8 mouse cellular contexts compared by ENCODE assay signal in the genomic region with DNA sequence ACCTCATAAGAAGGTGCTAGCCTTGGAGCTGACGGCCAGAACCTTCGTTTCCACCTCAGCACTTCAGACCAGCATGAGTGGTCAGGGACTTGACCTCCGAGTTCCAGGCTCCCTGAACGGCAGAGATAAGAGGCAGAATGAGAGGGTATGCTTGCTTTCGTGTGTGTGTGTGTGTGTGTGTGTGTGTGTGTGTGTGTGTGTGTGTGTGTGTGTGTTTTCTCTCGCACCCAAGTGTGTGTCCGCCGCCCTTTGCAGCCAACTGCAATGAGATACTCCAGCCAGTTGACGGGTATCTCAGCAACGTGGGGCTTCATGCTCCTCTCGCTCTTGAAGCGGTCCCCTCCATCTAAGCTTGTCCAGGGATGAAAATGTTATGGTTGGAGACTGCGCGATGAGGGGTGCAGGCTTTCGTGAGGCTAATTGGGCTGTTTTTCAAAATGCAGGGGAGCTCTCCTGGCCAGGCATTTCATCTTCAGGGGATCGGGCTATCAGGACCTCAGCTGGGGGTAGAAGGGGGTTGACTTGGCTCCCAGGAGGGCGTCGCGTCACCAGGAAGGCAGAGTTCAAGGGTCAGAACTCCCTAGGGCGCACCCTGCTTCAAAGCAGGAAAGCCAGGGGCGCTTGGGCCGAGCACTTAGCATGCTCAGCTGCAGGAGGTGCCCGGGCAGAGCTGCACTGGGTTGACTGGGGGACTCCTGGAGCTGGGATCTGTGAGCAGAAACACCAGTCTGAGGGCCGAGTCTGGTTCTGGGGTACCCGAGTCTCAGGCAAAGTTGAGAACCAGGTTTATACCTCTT. TPM values are rescaled to one million over a fixed set of nuclear protein-coding genes. Genes with fewer than 3 reads are reported as not detected.
DNase-seq lines count a peak whose midpoint lies in the region; ATAC-seq and TF ChIP-seq lines count a peak whose summit lies in the region.

No protein-coding gene starts in this region.

- H3K4me2 ChIP-seq in forebrain, embryonic 13.5 days: peak overlapping the region; percentile 100
- H3K4me2 ChIP-seq in kidney, embryonic 16.5 days (replicated peaks; ENCODE audit: low read depth, low read length): peak overlapping the region; percentile 93

- H3K4me3 ChIP-seq in forebrain, embryonic 13.5 days: peak overlapping the region; percentile 58
- H3K4me3 ChIP-seq in kidney, embryonic 16.5 days (ENCODE audit: low read length): peak overlapping the region; percentile 55
- peak overlapping the region; percentile 71 for H3K4me3 ChIP-seq in midbrain, embryonic 10.5 days

- TF ChIP-seq CTCF in brain, embryonic 14.5 days (IDR thresholded peaks at IDR 0.05; ENCODE audit: borderline replicate concordance, extremely low read depth, insufficient read depth, insufficient read length): no peak

- no peak for TF ChIP-seq POLR2A in brain, embryonic 14.5 days (IDR thresholded peaks at IDR 0.05; ENCODE audit: borderline replicate concordance, extremely low read depth, insufficient read depth, insufficient read length, poor library complexity, severe bottlenecking)

- WGBS in forebrain, embryonic 13.5 days: 3% methylated on average over 22 of the region's 25 CpGs
- 3% methylated on average over 25 of the region's 25 CpGs for WGBS in kidney, embryonic 16.5 days
- 2% methylated on average over 25 of the region's 25 CpGs for WGBS in midbrain, embryonic 10.5 days

- peaks cover 36% of the 10 kb centered on the region for H3K27me3 ChIP-seq in forebrain, embryonic 13.5 days
- H3K27me3 ChIP-seq in kidney, embryonic 16.5 days (ENCODE audit: insufficient read depth, low read length): peaks cover 55% of the 10 kb centered on the region
- peaks cover 61% of the 10 kb centered on the region for H3K27me3 ChIP-seq in midbrain, embryonic 10.5 days (ENCODE audit: low read depth, poor library complexity, severe bottlenecking)

- peaks cover 12% of the 10 kb centered on the region for H3K4me1 ChIP-seq in forebrain, embryonic 13.5 days
- peaks cover 21% of the 10 kb centered on the region for H3K4me1 ChIP-seq in kidney, embryonic 16.5 days (ENCODE audit: insufficient read depth, low read length)
- peaks cover 23% of the 10 kb centered on the region for H3K4me1 ChIP-seq in midbrain, embryonic 10.5 days

- H3K9me3 ChIP-seq in forebrain, embryonic 13.5 days (replicated peaks): no peaks in the 10 kb centered on the region
- no peaks in the 10 kb centered on the region for H3K9me3 ChIP-seq in kidney, embryonic 16.5 days (ENCODE audit: low read length)
- H3K9me3 ChIP-seq in midbrain, embryonic 10.5 days (replicated peaks): no peaks in the 10 kb centered on the region

- ATAC-seq in forebrain, embryonic 13.5 days: no peak
- ATAC-seq in kidney, embryonic 16.5 days (ENCODE audit: low FRiP score, low TSS enrichment): no peak

- no peaks in the 10 kb centered on the region for H3K36me3 ChIP-seq in forebrain, embryonic 13.5 days (ENCODE audit: poor library complexity, severe bottlenecking)
- H3K36me3 ChIP-seq in kidney, embryonic 16.5 days (ENCODE audit: insufficient read depth, low read length): no peaks in the 10 kb centered on the region
- no peaks in the 10 kb centered on the region for H3K36me3 ChIP-seq in midbrain, embryonic 10.5 days

- H3K9ac ChIP-seq in forebrain, embryonic 13.5 days: peak overlapping the region; percentile 62
- H3K9ac ChIP-seq in kidney, embryonic 16.5 days (replicated peaks; ENCODE audit: low read length): no peak overlapping the region

- no peak overlapping the region for H3K27ac ChIP-seq in forebrain, embryonic 13.5 days
- no peak overlapping the region for H3K27ac ChIP-seq in kidney, embryonic 16.5 days (ENCODE audit: low read length)
- H3K27ac ChIP-seq in midbrain, embryonic 10.5 days (replicated peaks): no peak overlapping the region

- DNase-seq in embryo, embryonic 10.5 days (ENCODE audit: low spot score): peak; percentile 27
- no peak for DNase-seq in embryo, embryonic 10 days (ENCODE audit: low spot score)
- peak; percentile 25 for DNase-seq in brain, embryonic 14.5 days (ENCODE audit: low read depth)
- DNase-seq in midbrain, embryonic 10.5 days (ENCODE audit: low spot score): peak; percentile 20
- DNase-seq in yolk sac, embryonic 10.5 days (ENCODE audit: low spot score): peak; percentile 65
- DNase-seq in thymus, postnatal 25 days: no peak

RNA-seq across cellular contexts. Expression of a gene that starts 1.5 kb away (rescaled TPM):
- polyA plus RNA-seq in brain, embryonic 14.5 days (2012; rRNA removed): 19.2 and 51.7 TPM in 2 replicates
- polyA plus RNA-seq in forebrain, embryonic 13.5 days (2015; fragmentation: Nextera tagmentation; extraction: Ambion mirVana): 55.0 and 56.9 TPM in 2 replicates
- polyA plus RNA-seq in kidney, embryonic 16.5 days (2015; fragmentation: Nextera tagmentation; extraction: Ambion mirVana): 27.4 and 29.1 TPM in 2 replicates
- polyA plus RNA-seq in midbrain, embryonic 10.5 days (2016; fragmentation: Nextera tagmentation; extraction: Ambion mirVana): 51.0 and 62.6 TPM in 2 replicates

Comparison
In these comparisons a context has a peak if more than half of its experiments do, and no peak if none do; other contexts are left out.
1. DNase-seq: peak in embryo, embryonic 10.5 days (single experiment), brain, embryonic 14.5 days (single experiment), midbrain, embryonic 10.5 days (single experiment) and yolk sac, embryonic 10.5 days (single experiment); none in embryo, embryonic 10 days (single experiment) and thymus, postnatal 25 days (single experiment).
2. Peak in every context shown above with its lines, with median percentiles within 50 percentile points of each other: H3K4me3 ChIP-seq.